Mouse (Mus musculus): Measurements from ENCODE around the gene Minos1. TPM values are rescaled to one million over a fixed set of nuclear protein-coding genes. Genes with fewer than 3 reads are reported as not detected.

The Minos1 gene
- polyA plus RNA-seq, 1 experiment from 2014 or later = 523 TPM

DNA sequence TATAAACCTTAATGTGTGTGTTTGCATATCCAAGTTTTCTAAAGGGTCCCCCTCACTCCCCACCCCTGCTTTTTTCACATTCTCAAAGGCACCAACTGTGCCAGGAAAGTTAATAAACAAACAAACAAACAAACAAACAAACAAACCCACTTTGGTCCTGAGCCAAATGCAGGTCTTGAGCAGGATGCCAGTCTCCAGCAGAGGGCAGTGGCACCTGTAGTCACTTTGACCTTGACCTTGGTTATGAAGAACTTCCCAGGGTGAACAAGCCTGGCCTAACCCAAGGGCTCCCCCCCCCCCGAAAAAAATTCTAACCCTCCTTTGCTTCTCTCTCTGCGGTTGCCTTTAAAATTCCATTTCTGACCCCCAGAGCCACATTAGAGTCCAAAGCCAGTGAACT lies 9.4 kb upstream of the Minos1 start:
- ATAC-seq = no peak
- H3K36me3 ChIP-seq (ENCODE audit: poor library complexity, severe bottlenecking) = no peaks in the 10 kb centered on the region
- H3K9me3 ChIP-seq (replicated peaks) = no peaks in the 10 kb centered on the region; the same call in 1 of the 2 replicates
- no peak overlapping the region for H3K9ac ChIP-seq
- no peaks in the 10 kb centered on the region for H3K27me3 ChIP-seq
- no peak overlapping the region for H3K4me2 ChIP-seq
- H3K4me3 ChIP-seq = no peak overlapping the region
- 0 out of 2 replicates have a peak, but pooled peaks cover 3% of the 10 kb centered on the region for H3K4me1 ChIP-seq
- H3K27ac ChIP-seq = no peak overlapping the region
- 72% methylated on average over 2 of the region's 2 CpGs for WGBS

DNA sequence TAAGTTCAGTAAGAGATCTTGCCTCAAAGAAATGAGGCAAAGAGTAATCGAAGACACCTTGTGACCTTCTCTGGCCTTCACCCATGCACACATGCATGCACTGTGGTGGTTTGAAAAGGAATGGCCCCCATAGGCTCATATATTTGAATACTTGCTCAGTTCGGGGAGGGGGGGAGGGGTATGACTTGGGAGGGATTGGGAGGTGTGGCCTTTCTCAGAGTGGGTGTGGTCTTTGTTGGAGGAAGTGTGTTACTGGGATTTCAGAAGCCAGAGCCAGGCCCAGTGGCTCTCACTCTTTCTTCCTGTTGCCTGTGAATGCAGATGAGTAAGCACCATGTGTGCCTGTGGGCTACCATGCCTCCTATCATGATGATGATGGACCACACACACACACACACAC lies 5.1 kb upstream of the Minos1 start:
- H3K27me3 ChIP-seq = no peaks in the 10 kb centered on the region
- H3K36me3 ChIP-seq (ENCODE audit: poor library complexity, severe bottlenecking) = no peaks in the 10 kb centered on the region
- H3K4me3 ChIP-seq = no peak overlapping the region
- H3K9ac ChIP-seq = no peak overlapping the region
- no peak for ATAC-seq
- H3K9me3 ChIP-seq (replicated peaks) = no peaks in the 10 kb centered on the region
- 86% methylated on average over 2 of the region's 2 CpGs for WGBS
- H3K27ac ChIP-seq = no peak overlapping the region
- H3K4me1 ChIP-seq = peaks cover 5% of the 10 kb centered on the region; the same call in 1 of the 2 replicates
- no peak overlapping the region for H3K4me2 ChIP-seq

DNA sequence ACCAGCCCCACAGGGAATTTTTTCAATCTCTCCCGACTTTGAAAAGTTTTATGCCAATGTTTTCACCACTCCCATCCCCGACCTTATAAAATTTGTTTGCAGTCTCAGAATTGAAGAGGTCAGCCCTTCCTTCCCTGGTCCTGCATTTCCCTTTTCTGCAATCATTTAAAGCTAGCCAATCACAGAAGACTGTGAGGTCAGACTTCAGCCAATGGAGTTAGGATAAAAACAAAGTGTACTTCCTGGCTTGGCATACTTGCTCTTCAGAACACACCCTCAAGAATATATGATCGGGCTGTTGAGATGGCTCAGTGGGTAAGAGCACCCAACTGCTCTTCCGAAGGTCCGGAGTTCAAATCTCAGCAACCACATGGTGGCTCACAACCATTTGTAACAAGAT lies 2.2 kb upstream of the Minos1 start:
- Histone ChIP-seq H3K4me3 (no peak overlapping the region), H3K4me1 (peaks cover 22% of the 10 kb centered on the region), H3K4me2 (no peak overlapping the region), H3K9me3 (replicated peaks) (no peaks in the 10 kb centered on the region), H3K27ac (no peak overlapping the region), H3K36me3 (ENCODE audit: poor library complexity, severe bottlenecking) (no peaks in the 10 kb centered on the region), H3K27me3 (no peaks in the 10 kb centered on the region), H3K9ac (no peak overlapping the region)
- WGBS = 86% methylated on average over 5 of the region's 5 CpGs
- ATAC-seq = no peak

DNA sequence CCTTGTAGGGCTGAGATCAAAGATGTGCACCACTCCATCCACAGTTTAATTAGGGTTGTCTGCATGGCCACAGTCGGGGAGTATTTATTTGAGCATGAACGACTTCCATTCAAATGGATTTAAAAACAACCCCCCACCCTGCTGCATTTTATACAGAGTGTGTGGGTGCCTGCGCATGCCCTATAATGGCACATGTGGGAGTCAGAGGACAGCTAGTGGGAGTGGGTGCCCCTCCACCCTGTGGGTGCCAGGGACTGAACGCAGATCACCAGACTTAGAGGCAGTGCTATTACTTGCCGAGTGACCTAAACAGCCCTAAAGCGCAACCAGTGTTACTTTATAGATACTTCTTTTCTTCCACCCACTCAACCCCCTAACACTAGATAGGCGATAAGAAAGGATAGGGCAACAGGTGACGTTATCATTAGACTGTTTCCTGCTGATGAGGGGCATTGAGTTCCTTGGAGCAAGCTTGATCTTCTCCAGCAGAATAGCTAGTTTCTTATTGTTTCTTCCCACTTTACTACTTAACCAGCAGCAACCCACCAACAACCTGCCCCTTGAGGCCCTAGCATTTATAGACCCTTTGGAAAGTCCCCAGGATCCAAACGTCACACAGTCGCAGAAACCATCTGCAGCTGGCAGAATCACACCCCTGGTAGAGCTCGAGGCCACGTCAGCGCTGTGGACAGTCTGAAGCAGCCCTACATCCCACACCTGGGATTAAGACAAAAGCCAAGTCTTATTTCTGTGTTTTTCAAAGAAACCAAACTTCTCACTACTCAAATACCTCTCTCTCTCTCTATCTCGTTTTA lies 1.2 kb upstream of the Minos1 start:
- WGBS = 84% methylated on average over 14 of the region's 14 CpGs
- no peak for ATAC-seq
- H3K9me3 ChIP-seq (replicated peaks) = no peaks in the 10 kb centered on the region
- H3K9ac ChIP-seq = no peak overlapping the region
- peak overlapping the region; percentile 98; the same call in 1 of the 2 replicates for H3K4me3 ChIP-seq
- peak overlapping the region; percentile 98 for H3K4me2 ChIP-seq
- no peaks in the 10 kb centered on the region for H3K27me3 ChIP-seq
- H3K4me1 ChIP-seq = peaks cover 22% of the 10 kb centered on the region
- no peaks in the 10 kb centered on the region for H3K36me3 ChIP-seq (ENCODE audit: poor library complexity, severe bottlenecking)
- H3K27ac ChIP-seq = no peak overlapping the region

DNA sequence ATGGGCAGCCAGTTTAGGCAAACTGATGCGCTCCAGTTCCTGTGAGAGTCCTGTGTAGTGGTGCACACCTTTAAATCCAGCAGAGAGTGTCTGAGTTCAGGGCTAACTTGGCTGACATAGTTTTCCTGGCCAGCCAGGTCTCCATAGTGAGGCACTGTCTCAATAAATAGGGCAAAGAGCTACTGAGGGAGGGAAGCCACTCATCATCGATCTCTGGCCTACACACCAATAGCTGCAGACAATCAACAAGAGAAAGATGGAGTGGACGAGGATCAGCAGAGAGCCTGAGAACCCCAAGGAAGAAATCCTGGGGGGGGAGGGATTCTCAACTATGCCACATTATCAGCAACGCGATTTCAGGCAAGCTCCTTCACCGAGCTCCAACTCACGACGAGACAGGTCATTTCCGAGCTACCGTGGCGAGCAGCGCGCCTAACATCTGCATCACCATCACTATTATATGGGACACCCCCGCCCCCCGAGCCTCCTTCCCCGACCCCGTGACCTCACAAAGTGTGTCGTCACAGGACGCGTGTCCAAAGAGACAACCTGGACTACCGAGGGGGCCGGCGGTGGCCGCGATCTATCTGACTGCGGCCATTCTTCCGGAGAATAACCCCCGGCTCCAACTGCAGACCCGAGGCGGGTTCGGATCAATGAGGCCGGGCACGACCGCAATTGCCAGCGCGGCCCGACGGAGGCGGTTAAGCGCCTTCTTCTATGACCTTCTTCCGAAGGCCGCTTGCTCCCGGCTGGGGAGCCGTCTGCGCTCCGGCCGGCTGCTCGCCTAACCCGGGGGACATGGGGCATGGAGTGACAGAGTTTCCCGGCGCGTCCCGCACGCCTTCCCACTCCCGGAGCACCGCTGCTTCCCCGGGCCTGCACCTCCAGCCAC lies 860 bp downstream of the Minos1 start:
- ATAC-seq = peak; percentile 16; the same call in 1 of the 2 replicates
- peak overlapping the region; percentile 95 for H3K9ac ChIP-seq
- WGBS = 3% methylated on average over 57 of the region's 57 CpGs

DNA sequence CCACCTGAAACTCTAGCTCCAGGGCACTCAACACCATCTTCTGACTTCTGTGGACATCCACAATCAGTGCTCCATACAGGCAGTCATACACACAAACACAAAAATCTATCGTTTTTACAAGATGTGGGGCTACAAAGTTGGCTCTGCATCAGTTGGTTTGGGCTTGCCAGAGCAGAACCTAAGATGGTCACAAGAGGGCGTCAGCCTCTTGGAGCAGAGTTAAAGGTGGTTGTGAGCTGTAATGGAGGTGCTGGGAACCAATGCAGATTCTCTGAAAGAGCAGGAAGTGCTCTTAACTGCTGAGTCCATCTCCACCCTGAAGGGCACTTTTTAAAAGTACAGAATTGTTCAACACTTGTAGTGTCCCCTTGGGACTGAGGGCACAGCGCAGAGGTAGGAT lies 4.4 kb downstream of the Minos1 start:
- H3K36me3 ChIP-seq (ENCODE audit: poor library complexity, severe bottlenecking) = no peaks in the 10 kb centered on the region; the same call in 1 of the 2 replicates
- no peak overlapping the region for H3K4me2 ChIP-seq
- WGBS = over 99% methylated on average over 3 of the region's 3 CpGs
- H3K9me3 ChIP-seq (replicated peaks) = 0 out of 2 replicates have a peak, but pooled peaks cover 6% of the 10 kb centered on the region
- no peak overlapping the region for H3K4me3 ChIP-seq
- no peak overlapping the region for H3K9ac ChIP-seq
- peaks cover 17% of the 10 kb centered on the region for H3K4me1 ChIP-seq
- no peak overlapping the region for H3K27ac ChIP-seq
- no peaks in the 10 kb centered on the region for H3K27me3 ChIP-seq
- ATAC-seq = no peak

More for the DNA sequence above, 860 bp downstream of the Minos1 start:
- no peaks in the 10 kb centered on the region for H3K27me3 ChIP-seq
- peak overlapping the region; percentile 75 for H3K27ac ChIP-seq
- peak overlapping the region; percentile 98 for H3K4me3 ChIP-seq
- peak overlapping the region; percentile 98 for H3K4me2 ChIP-seq
- H3K4me1 ChIP-seq = peaks cover 22% of the 10 kb centered on the region
- no peaks in the 10 kb centered on the region; the same call in 1 of the 2 replicates for H3K36me3 ChIP-seq (ENCODE audit: poor library complexity, severe bottlenecking)
- H3K9me3 ChIP-seq (replicated peaks) = 0 out of 2 replicates have a peak, but pooled peaks cover 6% of the 10 kb centered on the region

DNA sequence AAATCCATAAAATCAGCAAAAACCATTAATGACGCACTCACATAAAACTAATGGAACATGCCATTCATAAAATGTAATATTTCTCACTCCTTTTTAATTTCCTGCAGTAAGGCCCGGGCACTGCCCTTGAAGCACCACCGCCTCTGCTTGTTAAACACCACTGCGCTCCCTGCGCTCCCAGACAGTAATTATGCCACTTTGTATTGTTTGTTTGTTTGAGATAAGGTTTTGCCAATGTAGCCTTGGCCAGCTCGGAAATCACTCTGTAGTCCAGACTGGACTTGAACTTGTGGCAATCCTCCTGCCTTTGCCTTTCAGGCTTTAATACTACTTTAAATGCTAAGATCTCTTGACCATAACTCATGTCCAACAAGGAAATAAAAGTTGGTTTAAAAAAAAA lies 6.0 kb downstream of the Minos1 start:
- WGBS = 94% methylated on average over 6 of the region's 6 CpGs
- no peaks in the 10 kb centered on the region; the same call in 1 of the 2 replicates for H3K36me3 ChIP-seq (ENCODE audit: poor library complexity, severe bottlenecking)

DNA sequence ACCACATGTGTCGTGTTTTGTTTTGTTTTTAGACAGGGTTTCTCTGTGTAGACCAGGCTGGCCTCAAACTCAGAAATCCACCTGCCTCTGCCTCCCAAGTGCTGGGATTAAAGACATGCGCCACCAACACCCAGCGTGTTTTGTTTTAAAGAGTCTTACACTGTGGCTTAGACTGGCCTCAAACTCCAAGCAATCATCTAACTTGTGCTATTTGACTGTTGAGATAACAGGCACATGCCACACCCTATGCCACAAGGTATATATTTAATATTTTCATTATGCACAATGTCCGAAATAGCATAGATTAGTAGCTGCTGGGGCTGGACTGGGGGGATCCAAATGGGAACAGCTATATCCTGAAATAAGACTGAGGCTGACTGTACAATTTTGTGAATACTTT lies 8.4 kb downstream of the Minos1 start:
- H3K4me3 ChIP-seq = no peak overlapping the region
- H3K27ac ChIP-seq = no peak overlapping the region
- 0 out of 2 replicates have a peak, but pooled peaks cover 6% of the 10 kb centered on the region for H3K9me3 ChIP-seq (replicated peaks)
- H3K36me3 ChIP-seq (ENCODE audit: poor library complexity, severe bottlenecking) = no peaks in the 10 kb centered on the region; the same call in 1 of the 2 replicates
- no peaks in the 10 kb centered on the region for H3K27me3 ChIP-seq
- ATAC-seq = no peak
- 94% methylated on average over 4 of the region's 4 CpGs for WGBS
- no peak overlapping the region for H3K4me2 ChIP-seq
- no peak overlapping the region for H3K9ac ChIP-seq
- H3K4me1 ChIP-seq = no peaks in the 10 kb centered on the region

More for the DNA sequence above, 6.0 kb downstream of the Minos1 start:
- H3K9ac ChIP-seq = no peak overlapping the region
- no peak overlapping the region for H3K27ac ChIP-seq
- 0 out of 2 replicates have a peak, but pooled peaks cover 6% of the 10 kb centered on the region for H3K9me3 ChIP-seq (replicated peaks)
- no peak overlapping the region for H3K4me3 ChIP-seq
- no peaks in the 10 kb centered on the region for H3K27me3 ChIP-seq
- peaks cover 14% of the 10 kb centered on the region for H3K4me1 ChIP-seq
- ATAC-seq = no peak
- H3K4me2 ChIP-seq = no peak overlapping the region

DNA sequence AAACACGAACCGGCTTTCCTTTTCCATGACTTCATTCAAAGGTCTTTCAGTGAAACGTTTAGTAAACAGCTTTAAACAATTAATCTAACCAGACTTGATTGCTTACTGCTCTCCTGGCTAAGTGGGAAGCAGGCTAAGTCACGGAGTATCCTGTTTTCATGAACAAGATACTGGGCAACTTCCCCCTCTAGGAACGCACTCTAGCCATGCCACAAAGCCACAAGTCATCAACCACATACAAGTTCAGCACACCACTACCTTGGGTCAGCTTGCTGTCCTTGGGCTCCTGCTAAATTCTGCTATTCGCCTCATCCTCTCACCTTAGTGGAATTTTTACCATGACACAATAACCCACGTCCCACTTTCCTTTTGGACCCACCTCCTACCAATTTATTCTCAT lies 9.9 kb downstream of the Minos1 start:
- Histone ChIP-seq H3K9ac (no peak overlapping the region), H3K4me2 (no peak overlapping the region), H3K27ac (no peak overlapping the region), H3K36me3 (ENCODE audit: poor library complexity, severe bottlenecking) (no peaks in the 10 kb centered on the region), H3K9me3 (replicated peaks) (no peaks in the 10 kb centered on the region), H3K4me3 (no peak overlapping the region), H3K27me3 (no peaks in the 10 kb centered on the region), H3K4me1 (peaks cover 8% of the 10 kb centered on the region)
- ATAC-seq = no peak
- WGBS = 85% methylated on average over 7 of the region's 7 CpGs

DNA sequence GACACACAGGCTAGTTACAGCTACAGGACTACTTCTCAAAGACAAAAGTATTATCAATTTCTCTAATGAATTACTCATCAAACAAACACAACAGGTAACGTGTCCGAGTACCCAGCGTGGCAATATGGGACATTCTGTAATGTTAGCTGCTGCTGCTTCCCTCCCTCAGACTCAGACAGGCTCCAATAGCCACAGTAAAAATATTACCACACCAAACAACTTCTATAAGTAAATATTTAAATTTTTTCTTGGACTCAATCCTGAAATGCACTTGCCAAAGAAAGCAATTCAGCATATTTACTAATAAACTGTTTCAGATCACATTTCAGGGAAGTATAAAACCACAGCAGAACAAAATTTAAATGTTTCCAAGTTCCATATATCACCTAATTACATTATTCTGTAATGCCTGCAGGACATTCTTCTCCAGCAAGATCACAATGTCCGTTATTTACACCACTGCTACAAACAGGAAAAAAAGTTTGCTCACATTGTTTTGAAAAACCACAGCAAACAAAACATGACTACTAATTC lies 10.6 kb downstream of the Minos1 start:
- Histone ChIP-seq H3K36me3 (ENCODE audit: poor library complexity, severe bottlenecking) (no peaks in the 10 kb centered on the region), H3K4me2 (no peak overlapping the region), H3K9me3 (replicated peaks) (no peaks in the 10 kb centered on the region), H3K9ac (no peak overlapping the region), H3K4me1 (peaks cover 9% of the 10 kb centered on the region), H3K27me3 (no peaks in the 10 kb centered on the region), H3K4me3 (no peak overlapping the region), H3K27ac (no peak overlapping the region)
- 92% methylated on average over 4 of the region's 4 CpGs for WGBS
- no peak for ATAC-seq

DNA sequence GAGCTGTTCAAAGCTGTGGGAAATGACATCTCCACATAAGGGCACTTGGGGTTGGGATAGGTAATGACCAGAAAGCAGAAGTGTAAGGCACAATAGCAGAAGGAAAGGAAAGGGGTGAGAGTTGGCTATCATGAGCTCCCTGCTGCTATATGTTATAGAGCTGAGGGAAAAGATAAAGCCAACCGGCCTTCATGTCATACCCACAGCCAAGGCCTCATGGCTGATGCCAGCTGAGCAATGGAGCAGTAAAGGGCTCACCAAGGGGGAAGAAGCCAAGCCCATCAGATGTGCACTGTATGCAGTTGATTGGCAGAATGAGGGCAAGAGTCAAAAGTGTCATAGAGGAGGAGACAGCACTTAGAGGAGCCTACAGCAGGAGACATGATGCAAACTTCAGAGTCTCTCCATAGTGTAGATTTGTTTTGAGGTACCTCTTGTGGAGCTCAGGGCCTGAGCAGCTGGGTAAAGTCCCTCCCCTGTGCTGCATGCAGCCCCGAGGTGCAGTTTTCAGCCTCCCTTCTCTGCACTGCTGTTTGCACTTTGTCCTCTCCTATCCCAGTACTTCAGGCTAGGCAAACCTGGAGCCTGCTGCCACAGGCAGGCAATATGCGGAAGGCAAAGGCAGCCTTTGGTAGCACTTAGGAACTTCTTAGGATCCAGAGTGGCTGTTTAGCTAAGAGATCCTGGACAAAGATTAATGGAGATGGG lies 14.4 kb downstream of the Minos1 start:
- no peak overlapping the region for H3K4me2 ChIP-seq
- no peaks in the 10 kb centered on the region for H3K9me3 ChIP-seq (replicated peaks)
- no peak for ATAC-seq
- peak overlapping the region; percentile 32; the same call in 1 of the 2 replicates for H3K27ac ChIP-seq
- no peak overlapping the region for H3K9ac ChIP-seq
- H3K4me3 ChIP-seq = no peak overlapping the region
- H3K27me3 ChIP-seq = no peaks in the 10 kb centered on the region
- 63% methylated on average over 3 of the region's 3 CpGs for WGBS
- no peaks in the 10 kb centered on the region for H3K36me3 ChIP-seq (ENCODE audit: poor library complexity, severe bottlenecking)
- peaks cover 22% of the 10 kb centered on the region for H3K4me1 ChIP-seq

Data from forebrain, embryonic 13.5 days (tissue).